Mouse (Mus musculus): ENCODE results near the gene Slc13a5.

DNA sequence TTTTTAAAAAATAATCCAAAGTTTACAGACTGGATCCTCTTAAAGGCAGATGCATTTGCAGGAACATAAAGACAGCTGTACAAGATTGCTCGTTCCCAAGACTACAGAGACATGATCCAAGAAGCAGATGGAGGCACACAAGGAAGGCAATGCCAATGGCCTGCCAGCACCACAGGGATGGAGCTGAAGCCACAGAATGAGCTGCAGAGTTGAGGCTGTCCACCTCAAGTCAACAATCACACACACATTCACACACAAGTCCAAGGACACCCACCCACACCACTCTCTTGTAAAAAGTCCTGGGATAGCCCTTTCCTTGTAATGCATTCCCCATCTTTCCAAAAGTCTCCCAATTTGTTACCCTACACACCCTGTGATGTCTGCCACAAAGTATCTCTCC, 63.6 kb downstream of the Slc13a5 start:
- no peak for TF ChIP-seq CTCF (IDR thresholded peaks at IDR 0.05 in 2 of 3, conservative IDR thresholded peaks at IDR 0.05 in 1 of 3; ENCODE audit: control insufficient read depth in 1 of 3, insufficient read depth in 1 of 3, low read depth in 2 of 3, low read length in 3 of 3, poor library complexity in 1 of 3, severe bottlenecking in 1 of 3)
- no peak for TF ChIP-seq POLR2A (IDR thresholded peaks at IDR 0.05; ENCODE audit: control insufficient read depth in 1 of 2, insufficient read depth in 1 of 2, low read depth in 1 of 2, low read length in 2 of 2, poor library complexity in 1 of 2)
- TF ChIP-seq UBTF (IDR thresholded peaks at IDR 0.05; ENCODE audit: borderline replicate concordance, insufficient read depth, low read depth, low read length), result no peak
- TF ChIP-seq MYC (IDR thresholded peaks at IDR 0.05; ENCODE audit: low read depth, low read length), result no peak
- TF ChIP-seq EP300 (IDR thresholded peaks at IDR 0.05; ENCODE audit: low read depth in 1 of 2, low read length in 2 of 2), result no peak
- TF ChIP-seq NELFE (IDR thresholded peaks at IDR 0.05; ENCODE audit: low read depth, low read length), result no peak
- TF ChIP-seq USF1 (IDR thresholded peaks at IDR 0.05; ENCODE audit: low read depth, low read length), result no peak

All from MEL (cell line).